In genomic region chr19:43384978-43385431, GRCm38 (mm10) we compare ENCODE assay signal across 8 mouse cellular contexts. TPM values are rescaled to one million over a fixed set of nuclear protein-coding genes. Genes with fewer than 3 reads are reported as not detected.
DNase-seq lines count a peak whose midpoint lies in the region; ATAC-seq lines count a peak whose summit lies in the region.

No protein-coding gene starts in this region.

- no peak overlapping the region for H3K27ac ChIP-seq in kidney, embryonic 16.5 days (ENCODE audit: low read length)
- H3K27ac ChIP-seq in neural tube, embryonic 13.5 days (replicated peaks) = no peak overlapping the region

- peaks cover 24% of the 10 kb centered on the region for H3K4me1 ChIP-seq in kidney, embryonic 16.5 days (ENCODE audit: insufficient read depth, low read length)
- peaks cover 37% of the 10 kb centered on the region for H3K4me1 ChIP-seq in neural tube, embryonic 13.5 days (replicated peaks)

- H3K9ac ChIP-seq in kidney, embryonic 16.5 days (replicated peaks; ENCODE audit: low read length) = 0 out of 2 replicates have a peak overlapping the region, but pooled peaks have one; percentile 31
- no peak overlapping the region for H3K9ac ChIP-seq in neural tube, embryonic 13.5 days

- no peaks in the 10 kb centered on the region for H3K9me3 ChIP-seq in kidney, embryonic 16.5 days (ENCODE audit: low read length)
- no peaks in the 10 kb centered on the region for H3K9me3 ChIP-seq in neural tube, embryonic 13.5 days

- ATAC-seq in kidney, embryonic 16.5 days (ENCODE audit: low FRiP score, low TSS enrichment) = no peak
- ATAC-seq in neural tube, embryonic 13.5 days (ENCODE audit: low read depth) = no peak

- peaks cover 68% of the 10 kb centered on the region for H3K27me3 ChIP-seq in kidney, embryonic 16.5 days (ENCODE audit: insufficient read depth, low read length)
- peaks cover 77% of the 10 kb centered on the region for H3K27me3 ChIP-seq in neural tube, embryonic 13.5 days

- no peaks in the 10 kb centered on the region for H3K36me3 ChIP-seq in kidney, embryonic 16.5 days (ENCODE audit: insufficient read depth, low read length)
- no peaks in the 10 kb centered on the region for H3K36me3 ChIP-seq in neural tube, embryonic 13.5 days

- peak overlapping the region; percentile 39 for H3K4me3 ChIP-seq in kidney, embryonic 16.5 days (ENCODE audit: low read length)
- peak overlapping the region; percentile 25 for H3K4me3 ChIP-seq in neural tube, embryonic 13.5 days

- under 1% methylated on average over 25 of the region's 25 CpGs for WGBS in kidney, embryonic 16.5 days
- WGBS in neural tube, embryonic 13.5 days = under 1% methylated on average over 25 of the region's 25 CpGs

- H3K4me2 ChIP-seq in kidney, embryonic 16.5 days (replicated peaks; ENCODE audit: low read depth, low read length) = peak overlapping the region; percentile 56
- H3K4me2 ChIP-seq in neural tube, embryonic 13.5 days = peak overlapping the region; percentile 45

- DNase-seq in urinary bladder, postnatal 14 days (ENCODE audit: low spot score) = peak; percentile 12
- DNase-seq in urinary bladder, postnatal 10 days (ENCODE audit: low spot score) = no peak
- peak; percentile 46 for DNase-seq in forelimb bud, embryonic 11.5 days (ENCODE audit: low read depth, low spot score)
- no peak for DNase-seq in layer of hippocampus, postnatal 14 days (ENCODE audit: low spot score in 2 of 2)
- no peak for DNase-seq in layer of hippocampus, adult 18-20 months (ENCODE audit: low spot score in 2 of 2)
- no peak for DNase-seq in urinary bladder, adult 2 months (ENCODE audit: low spot score)

RNA-seq across cellular contexts. Expression of gene Hpse2, which starts 3.1 kb away (rescaled TPM):
- polyA plus RNA-seq in kidney, embryonic 16.5 days (2015; fragmentation: Nextera tagmentation; extraction: Ambion mirVana) = 0.69 and 0.82 TPM in 2 replicates
- 0.08 and 0.43 TPM in 2 replicates for polyA plus RNA-seq in neural tube, embryonic 13.5 days (2015; fragmentation: Nextera tagmentation; extraction: Ambion mirVana)
- under 1 TPM; 0.07 to 0.43 TPM for total RNA-seq in layer of hippocampus, postnatal 14 days (2021)
- under 1 TPM; 0.15 to 0.20 TPM for total RNA-seq in layer of hippocampus, adult 18-20 months (2021)
- 9.4 and 13.0 TPM in 2 replicates for polyA plus RNA-seq in urinary bladder, adult 2 months (2012; rRNA removed)

RNA-seq across cellular contexts. Expression of gene Cnnm1, which starts 55.2 kb away (rescaled TPM):
- 0.05 and 0.27 TPM in 2 replicates for polyA plus RNA-seq in kidney, embryonic 16.5 days (2015; fragmentation: Nextera tagmentation; extraction: Ambion mirVana)
- 1.3 TPM in 2 replicates for polyA plus RNA-seq in neural tube, embryonic 13.5 days (2015; fragmentation: Nextera tagmentation; extraction: Ambion mirVana)
- 10 to 100 TPM; 53.4 to 60.4 TPM for total RNA-seq in layer of hippocampus, postnatal 14 days (2021)
- 100 to 1,000 TPM; 116 TPM for total RNA-seq in layer of hippocampus, adult 18-20 months (2021)
- 2.6 and 2.8 TPM in 2 replicates for polyA plus RNA-seq in urinary bladder, adult 2 months (2012; rRNA removed)

Comparison
In these comparisons a context has a peak if more than half of its experiments do, and no peak if none do; other contexts are left out.
1. DNase-seq: peak in urinary bladder, postnatal 14 days (single experiment) and forelimb bud, embryonic 11.5 days (single experiment); none in urinary bladder, postnatal 10 days (single experiment), layer of hippocampus, postnatal 14 days (0 of 2), layer of hippocampus, adult 18-20 months (0 of 2) and urinary bladder, adult 2 months (single experiment).